Mouse (Mus musculus) brain, embryonic 18.5 days (tissue): ENCODE data around the gene Rnase10.
"Not testable (repeated sequence)": the region's sequence is repeated elsewhere in the genome, so short reads cannot be mapped to it uniquely, and the experiment has no call there.

Experiments
- DNase-seq: peaks from one replicate; pipeline ENCODE4 v3.0.0-alpha.2; 2012; ENCODE audit warnings: low read depth, low spot score

Gene Rnase10

DNA sequence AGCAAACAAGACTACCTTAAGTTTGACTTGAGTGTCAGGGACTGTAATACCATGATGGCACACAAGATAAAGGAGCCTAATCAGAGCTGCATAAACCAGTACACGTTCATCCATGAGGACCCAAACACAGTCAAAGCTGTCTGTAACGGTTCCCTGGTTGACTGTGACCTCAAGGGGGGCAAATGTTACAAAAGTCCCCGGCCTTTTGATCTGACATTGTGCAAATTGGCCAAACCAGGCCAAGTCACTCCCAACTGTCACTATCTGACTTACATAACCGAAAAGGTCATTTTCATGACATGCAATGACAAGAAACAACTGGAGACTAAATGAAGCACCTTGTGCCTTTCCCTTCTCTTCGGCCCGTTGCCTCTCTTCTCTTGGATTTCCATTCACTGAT is 2.0 kb downstream of the Rnase10 start:
- no peak for DNase-seq

DNA sequence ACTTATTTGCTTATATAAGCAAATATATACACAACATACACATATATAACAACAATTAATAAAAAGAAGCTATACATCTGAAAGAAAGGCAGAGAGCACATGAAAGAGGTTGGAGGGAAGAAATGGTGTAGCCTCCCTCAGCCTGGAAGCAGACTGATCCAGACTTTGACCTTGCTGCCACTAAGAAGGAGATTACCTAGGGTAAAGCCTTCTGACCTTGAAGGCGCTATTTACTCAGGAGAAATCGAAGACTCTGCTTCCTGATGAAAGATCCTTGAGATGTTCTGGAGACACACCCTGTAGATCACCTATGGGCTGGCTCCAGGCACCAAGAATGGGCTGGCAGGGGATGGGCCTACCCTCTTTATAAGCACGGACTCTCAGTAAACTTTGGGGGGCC is 7.2 kb downstream of the Rnase10 start:
- not testable (repeated sequence) for DNase-seq

DNA sequence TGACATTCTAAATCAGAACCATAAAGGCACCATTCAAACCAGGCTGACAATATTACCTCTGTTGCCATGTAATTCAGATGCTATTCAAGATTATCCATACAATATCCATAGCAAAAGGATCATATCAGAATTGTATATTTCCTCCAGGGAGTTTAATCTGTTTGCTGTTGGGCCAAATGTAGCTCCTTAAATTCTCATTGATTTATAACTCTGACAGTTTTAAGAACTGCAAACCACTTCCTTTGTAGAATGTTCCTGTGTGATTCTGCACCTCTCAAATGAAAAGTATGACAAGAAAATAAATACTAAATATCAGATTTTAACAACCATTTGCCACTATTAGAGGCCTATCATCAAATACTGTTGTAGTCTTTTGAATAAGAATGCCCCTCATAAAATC is 8.2 kb downstream of the Rnase10 start:
- no peak for DNase-seq

DNA sequence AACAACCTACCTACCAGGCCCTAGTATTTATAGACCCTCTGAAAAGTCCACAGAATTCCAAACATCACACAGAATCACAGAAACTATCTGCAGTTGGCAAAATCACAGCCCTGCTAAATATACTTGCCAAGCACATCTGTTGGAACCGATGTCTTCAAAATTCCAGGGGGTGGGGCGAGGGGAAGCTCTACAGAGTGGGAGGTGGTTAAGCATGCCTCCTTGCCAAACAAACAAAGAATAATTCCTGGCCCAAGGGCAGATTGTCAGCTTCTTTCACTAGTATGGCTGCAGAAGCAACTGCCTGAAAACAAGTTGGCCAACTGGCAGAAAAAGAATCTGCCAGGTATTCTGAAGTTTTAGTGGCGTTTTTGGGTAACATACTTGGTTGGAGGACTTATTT is 9.7 kb downstream of the Rnase10 start:
- no peak for DNase-seq

DNA sequence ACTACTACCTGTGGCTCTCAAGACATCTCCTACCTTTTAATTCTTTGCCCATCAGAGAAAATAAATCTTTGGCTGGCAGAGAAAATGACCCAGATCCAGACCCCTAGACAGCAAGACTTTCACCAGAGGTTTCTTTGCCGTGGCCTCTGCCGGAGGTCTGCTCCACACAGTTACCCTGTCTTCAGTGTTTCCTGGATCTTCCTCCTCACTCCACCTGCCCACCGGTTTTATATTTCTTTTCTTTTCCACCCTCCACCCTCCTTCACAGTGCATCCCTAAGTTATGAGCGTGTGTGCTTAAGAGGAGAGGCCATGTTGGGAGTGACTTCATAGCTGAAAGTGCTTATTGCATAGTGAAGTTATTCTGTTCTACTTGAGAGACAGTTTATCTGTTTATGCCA is 15.9 kb downstream of the Rnase10 start:
- DNase-seq, result no peak

DNA sequence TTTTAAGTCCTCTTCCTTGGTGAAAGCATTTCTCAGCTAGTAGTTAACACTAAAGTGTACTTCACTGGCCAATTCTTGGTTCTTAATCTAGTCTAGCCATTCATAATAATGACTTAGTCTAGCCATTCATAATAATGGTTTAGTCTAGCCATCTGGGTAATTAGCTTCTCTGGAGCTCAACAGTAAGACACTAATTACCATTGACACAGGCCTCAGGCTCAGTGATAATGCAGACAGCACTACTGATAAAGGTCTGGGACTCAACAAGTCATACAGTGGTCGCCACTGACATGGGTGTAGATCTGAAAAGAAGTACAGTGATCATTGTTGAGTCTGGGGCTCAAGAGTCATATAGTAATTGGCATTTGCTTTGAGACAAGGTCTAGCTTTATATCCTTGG is 17.3 kb downstream of the Rnase10 start:
- DNase-seq, result no peak

DNA sequence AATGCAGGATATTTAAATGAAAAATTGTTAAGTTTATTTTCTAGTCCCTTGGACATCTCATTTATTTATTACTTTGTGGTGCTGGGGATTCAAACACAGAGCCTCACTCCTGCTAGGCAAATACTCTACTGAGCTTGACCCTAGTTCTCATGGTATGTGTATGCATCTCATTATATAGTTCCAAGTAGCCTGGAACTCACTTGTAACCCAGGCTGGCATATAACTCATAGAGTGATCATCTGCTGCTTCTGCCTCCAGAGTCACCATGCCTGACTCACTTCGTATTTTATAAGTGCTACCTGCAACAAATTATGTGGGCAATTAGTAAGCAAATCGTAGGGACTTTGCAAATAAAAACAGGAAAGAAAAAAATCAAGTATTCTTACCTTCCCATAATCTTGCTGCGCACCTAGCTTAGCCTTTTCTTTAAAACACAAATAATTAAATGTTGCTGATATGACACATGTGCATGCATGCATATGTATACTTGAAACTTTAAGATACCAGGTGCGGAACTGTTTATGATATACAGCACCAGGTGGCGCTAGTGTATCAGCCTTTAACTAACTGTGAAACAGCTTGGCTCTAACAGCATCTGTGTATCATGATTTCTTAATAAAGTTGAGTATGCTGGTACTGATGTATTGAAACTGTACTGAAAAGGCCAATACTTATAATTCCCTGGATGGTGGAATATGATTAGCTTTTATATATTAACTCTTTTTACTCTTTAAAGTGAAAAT is 19.0 kb downstream of the Rnase10 start:
- peak; percentile 14 for DNase-seq

DNA sequence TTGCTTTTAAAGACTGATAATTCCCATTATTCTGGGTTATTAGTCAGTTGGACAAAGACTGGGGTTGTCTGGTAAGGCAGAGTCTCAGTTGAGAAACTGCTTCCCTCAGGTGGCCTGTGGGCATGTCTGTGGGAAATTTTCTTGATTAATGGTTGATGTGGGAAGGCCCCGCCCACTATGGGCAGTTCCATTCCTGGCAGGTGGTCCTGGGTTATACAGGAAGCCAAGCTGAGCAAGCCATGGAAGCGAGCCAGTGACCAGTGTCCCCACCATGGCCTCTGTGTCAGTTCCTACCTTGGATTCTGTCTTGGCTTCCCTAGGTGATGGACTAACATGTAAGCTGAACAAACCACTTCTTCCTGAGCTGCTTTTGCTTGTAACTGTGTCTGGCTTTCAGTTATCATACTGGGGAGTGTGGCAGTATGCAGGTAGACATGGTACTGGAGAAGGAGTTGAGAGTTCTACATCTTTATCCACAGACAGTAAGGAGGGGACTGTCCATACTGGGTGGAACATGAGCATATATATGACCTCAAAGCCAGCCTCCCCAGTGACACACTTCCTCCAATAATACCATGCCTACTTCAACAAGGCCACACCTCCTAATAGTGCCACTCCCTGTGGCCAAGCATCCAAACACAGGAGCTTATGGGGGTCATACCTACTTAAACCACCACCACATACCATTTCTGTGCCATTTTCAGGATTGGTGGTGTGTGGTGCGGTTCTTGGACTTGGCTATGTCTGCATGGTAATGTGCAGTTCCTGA is 20.0 kb downstream of the Rnase10 start:
- DNase-seq, result no peak

DNA sequence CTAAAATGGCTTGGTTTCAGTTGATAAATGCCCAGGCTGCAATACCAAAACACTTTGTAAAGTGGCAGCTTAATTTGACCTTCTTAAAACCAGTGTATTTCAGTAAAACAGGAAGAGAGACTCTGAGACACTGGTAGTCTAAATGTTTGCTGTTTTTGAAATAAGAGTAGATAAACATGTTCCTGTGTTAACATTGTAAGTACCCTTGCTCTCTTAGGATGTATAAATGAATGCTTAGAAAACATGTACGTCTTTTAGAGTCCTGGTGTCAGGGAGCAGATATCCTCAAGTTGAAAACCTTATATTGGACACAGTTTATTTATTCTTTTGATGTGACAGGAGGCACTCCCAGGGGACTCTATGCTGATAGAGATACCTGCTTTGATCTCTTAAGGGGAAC is 27.7 kb downstream of the Rnase10 start:
- no peak for DNase-seq

DNA sequence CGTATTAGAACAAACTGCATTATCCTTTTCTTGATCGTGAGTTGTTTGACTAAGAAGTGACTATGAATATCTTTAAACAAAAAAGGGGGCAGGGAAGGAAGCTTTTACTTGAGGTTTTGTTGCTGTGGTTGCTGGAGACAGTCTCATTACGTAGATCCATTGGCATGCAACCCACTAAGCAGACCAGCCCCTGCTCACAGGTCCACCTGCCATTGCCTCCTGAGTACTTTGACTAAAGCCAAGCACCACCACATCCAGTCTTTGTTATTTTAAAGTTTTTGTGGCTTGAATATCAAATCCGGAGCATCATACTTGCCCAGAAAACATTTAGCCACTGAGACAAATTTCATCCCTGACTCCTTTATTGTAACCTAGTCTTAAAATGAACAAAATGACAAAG is 28.7 kb downstream of the Rnase10 start:
- DNase-seq, result no peak

DNA sequence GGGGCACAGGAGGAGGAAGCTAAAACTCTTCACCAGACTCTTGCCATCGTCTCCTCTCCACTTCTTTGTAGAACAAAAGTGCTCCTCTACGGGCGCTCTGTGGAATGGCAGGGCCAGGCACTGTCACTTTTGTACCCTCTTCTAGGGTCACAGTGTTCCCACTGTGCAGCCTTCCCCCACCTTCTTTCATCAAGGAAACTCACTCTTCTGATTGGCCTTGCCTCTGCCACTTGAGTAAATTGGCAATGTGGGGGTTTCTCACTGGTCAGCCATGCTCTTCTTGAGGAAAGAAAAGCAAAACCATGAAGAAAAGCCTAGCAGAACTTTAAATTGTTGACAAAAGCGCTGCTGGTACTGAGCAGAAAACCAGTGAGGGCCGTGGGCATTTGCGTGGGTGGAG is 34.2 kb downstream of the Rnase10 start, which contains the start of gene Rnase9:
TSS of gene Rnase9 (minus strand) at position 101 of the 400 bp plus-strand sequence.
- no peak for DNase-seq

DNA sequence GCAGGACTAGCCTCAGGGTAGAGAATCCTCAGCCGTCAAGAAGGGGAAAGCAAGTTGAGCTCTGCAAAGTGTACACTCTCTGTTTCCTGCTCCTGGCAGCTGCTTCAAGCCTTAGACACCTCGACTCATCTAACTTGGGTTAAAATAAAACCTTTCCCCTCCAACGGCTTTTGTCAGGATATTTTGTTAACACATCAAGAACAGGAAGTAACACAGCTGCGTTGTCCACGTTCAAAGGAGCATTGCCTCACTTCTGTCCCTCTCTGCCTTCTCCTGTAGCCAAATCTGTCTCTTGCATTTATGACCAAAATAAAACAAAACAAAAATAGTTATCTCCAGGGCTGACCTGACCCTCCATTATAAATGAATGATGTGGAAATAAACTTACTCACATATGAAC is 40.3 kb downstream of the Rnase10 start:
- no peak for DNase-seq

DNA sequence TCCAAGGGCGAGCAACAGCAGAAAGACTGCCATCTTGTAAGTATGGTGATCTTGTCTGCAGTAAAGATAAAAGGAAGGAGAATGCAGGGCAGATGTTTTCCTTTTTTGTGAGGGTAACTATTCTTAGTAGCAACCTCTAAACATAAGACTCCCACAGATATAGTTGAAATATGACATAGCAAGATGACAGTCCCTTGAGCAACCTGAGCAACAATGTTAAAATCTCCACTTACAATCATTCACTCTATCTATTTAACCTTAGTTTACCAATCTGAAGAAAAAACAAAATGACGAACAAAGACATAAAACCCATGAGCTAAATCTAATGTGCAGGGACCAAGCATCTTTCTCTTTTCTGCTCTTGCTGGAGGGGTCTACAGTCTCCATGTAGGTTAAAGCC is 42.5 kb downstream of the Rnase10 start, which contains the start of gene Rnase11:
TSS of gene Rnase11 (minus strand) at position 101 of the 400 bp plus-strand sequence.
- no peak for DNase-seq

DNA sequence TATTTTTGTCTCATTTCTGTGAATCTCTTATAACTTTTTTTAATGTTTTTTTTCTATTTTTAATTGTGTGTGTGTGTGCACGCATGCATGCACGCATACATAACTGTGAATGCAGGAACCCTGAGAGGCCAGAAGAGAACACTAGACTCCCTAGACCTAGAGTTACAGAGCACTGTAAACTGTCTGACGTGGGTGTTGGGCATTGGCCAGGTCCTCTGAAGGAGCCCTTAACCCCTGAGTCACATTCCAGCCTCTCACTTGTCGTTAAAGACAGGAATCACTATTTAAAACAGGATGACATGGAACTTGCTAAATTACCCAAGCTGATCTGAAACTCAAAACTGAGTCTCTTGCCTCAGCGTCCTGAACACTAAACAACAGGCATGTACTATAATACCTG is 44.4 kb downstream of the Rnase10 start:
- no peak for DNase-seq

DNA sequence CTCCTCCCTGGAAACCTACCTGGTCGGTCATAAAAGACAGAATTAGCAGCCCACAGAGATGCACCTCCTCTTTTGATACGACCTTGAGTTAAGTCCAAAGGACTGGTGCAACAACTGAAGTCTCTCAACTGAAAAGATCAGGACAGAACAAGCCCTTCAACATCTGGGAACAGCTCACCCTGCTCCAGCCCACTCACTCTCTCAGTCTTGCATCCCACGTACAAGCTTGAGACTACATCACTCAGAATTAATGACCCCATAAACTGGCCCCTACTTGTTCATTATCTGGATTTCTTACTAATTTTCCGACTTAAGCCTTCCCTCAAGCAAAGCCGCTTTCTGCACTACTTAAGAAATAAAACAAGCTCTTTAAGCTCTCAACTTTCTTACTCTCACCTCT is 45.6 kb downstream of the Rnase10 start:
- no peak for DNase-seq

DNA sequence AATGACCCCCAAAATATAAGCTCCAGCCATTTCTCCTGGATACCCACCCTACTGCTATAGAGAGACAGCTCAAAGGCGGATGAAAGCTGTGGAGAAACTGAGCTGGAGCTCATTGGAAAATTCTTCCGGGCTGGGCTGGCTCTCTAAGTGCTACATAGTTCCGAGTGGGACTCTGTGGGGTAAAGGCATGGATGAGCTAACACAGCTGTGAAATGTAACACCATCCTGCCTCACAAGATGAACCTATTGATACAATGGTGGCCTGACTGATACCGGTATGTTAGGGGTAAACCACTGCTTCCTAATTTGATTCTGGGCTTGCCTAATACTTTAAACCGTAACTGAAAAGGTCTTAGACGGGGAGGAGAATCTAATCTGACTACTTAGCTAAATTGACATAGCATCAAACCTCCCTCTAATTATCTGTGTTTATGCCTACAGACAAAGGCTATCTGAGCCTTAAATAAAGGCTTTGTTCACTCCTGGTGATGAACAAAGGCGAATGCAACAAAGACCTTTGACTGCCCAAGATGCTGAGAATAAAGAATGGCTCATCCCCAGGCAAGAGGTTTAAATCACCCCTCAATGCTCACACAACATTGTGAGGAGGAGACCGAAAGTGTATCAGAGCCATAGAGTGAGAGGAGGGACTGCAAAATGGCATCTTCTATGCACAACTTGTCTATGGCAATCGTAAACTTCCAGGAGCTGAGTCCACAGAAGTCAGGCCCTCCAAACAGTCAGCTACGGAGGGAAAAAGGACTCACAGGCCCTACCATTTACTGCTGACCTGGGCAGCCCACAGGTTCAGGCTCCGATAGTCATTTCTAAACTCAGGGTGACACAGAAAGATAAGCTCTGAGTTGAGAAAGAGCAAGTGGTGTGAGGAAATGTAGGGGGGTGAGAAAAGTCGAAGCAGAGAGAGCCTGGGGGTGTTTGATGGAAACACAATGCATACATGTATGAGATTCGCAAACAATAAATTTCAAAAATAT is 47.0 kb downstream of the Rnase10 start:
- no peak for DNase-seq

DNA sequence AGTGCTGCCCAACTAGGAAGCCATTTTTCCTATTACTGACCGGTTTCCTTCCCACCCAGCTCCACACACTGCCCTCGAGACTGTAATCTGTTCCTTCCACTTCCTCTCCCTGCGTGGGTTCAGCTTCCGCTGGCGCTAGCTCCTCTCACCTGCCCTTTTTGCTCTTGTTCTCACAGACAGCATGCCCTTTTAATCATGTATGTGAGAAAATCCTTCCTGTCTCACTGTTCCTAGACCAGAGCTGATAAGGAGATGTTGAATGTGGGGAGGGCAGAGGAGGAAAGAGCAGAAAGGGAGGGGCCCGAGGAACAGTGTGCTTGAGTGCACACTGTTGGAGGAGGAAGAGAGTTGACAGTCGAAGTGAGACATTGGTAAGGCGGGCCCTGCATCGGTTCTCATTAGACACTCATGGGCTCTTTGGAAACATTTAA is 49.9 kb downstream of the Rnase10 start, which contains the start of gene Rnase12:
TSS of gene Rnase12 (minus strand) at position 261 of the 431 bp plus-strand sequence.
- no peak for DNase-seq
